Mouse (Mus musculus) kidney, postnatal 36 days (tissue): ENCODE data around the gene Olfr491.

ENCODE experiments used
- DNase-seq, 2 experiments: peaks; one replicate each; pipeline ENCODE4 v3.0.0; 2021 to 2022; ENCODE audit warnings: mixed read lengths in 2 of 2

Gene Olfr491

DNA sequence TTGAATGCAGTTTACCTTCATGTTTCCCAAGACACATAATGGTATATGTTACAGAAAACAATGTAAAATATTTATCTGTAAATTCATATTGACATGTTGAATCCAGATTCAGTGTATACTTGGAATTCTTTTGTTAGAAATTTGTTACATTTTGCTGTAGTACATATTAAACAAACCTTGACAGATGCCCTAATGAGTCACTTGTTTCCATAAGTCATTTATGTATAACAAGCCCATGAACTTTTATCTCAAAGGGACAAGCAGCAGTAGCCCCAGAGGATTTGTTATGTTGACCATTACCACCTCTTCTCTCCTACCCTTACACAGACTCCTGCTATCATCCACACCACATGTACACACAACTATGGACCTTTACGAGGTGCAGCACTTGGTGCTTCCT is at the start of gene Olfr491:
Olfr491 (plus strand) TSS at position 301 of the 400 bp plus-strand sequence.
- no peak for DNase-seq

GRCm38 (mm10) chr7:108288834-108289233 is 24.4 kb upstream of the Olfr491 start, which contains the start of gene Olfr490:
Olfr490 (minus strand) TSS chr7:108288934.
- no peak for DNase-seq

- no peak for DNase-seq
Measured at GRCm38 (mm10) chr7:108323574-108323973, 10.3 kb downstream of the Olfr491 start, which contains the start of gene Olfr492. Olfr492 (minus strand) TSS chr7:108323674.

DNA sequence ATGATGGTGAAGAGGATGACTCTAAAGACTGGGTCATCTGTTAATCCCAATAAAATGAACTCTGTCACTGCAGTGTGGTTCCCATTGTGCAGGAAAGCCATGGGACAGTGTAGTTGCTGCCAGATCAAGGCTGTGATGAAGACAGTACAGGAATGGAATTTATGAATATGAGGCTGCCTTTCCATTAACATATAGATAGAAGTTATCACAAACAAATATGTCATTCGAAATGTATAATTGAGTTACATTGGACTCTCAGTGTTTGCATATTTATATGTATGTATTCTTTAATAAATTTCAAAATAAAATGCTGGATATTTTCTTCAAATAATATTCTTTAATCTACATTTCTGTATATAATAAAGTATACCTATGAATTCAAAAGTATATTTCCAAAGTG is 33.6 kb downstream of the Olfr491 start, which contains the start of gene Olfr493:
Olfr493 (minus strand) TSS at position 101 of the 400 bp plus-strand sequence.
- DNase-seq = no peak

- DNase-seq = no peak
Measured at GRCm38 (mm10) chr7:108365035-108365434, 51.8 kb downstream of the Olfr491 start, which contains the start of gene Olfr494. Olfr494 (plus strand) TSS chr7:108365335.
